Mouse (Mus musculus) mesoderm, embryonic 11.5 days (tissue): ENCODE measurements around the gene Ranbp17.
A peak's percentile ranks its signal among the peaks of the same experiment; 100 is the strongest.

Source experiments
- DNase-seq: peaks from one replicate; pipeline ENCODE4 v3.0.0-alpha.2; 2012; ENCODE audit warnings: low read depth, low spot score

Ranbp17 gene

DNA sequence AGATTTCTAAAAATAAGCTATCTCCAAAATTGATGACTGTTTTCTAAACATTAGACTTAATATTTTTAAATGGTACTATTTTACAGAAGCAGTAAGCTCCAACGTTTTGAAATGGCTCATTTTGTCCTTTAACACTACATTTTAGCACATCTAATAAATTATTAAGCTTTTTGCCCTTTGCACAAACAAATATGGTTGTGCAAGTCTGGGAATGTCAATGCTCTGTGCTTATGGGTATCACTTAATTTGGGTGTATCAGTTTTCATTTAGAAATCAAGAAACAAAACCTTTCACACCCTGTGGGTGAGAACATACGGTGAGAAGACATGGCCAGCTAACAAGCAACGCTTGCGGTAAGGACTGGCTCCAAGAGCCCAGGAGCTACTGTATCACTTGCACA is 108.9 kb downstream of the Ranbp17 start:
- DNase-seq: no peak

- peak; percentile 18 for DNase-seq
Measured at GRCm38 (mm10) chr11:33399346-33399745, 114.2 kb downstream of the Ranbp17 start.

- no peak for DNase-seq
Measured at GRCm38 (mm10) chr11:33398701-33399100, 114.8 kb downstream of the Ranbp17 start.

DNA sequence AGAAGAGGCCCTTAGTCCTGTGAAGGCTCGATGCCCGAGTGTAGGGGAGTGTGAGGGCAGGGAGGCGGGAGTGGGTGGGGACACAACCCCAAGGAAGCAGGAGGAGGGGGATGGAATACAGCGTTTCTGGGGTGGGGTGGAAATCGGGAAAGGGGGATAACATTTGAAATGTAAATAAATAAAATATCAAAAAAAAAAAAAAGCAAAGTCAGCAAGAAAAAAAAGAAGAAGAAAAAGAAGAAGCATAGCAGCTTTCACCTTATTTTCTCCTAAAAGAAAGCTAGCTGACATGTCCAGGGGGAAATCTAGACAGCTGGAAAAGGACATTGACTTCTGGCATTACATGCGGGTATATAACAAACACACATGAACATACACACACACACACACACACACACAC is 117.3 kb downstream of the Ranbp17 start:
- DNase-seq: no peak

- peak; percentile 12 for DNase-seq
Measured at GRCm38 (mm10) chr11:33394093-33394492, 119.5 kb downstream of the Ranbp17 start.

DNA sequence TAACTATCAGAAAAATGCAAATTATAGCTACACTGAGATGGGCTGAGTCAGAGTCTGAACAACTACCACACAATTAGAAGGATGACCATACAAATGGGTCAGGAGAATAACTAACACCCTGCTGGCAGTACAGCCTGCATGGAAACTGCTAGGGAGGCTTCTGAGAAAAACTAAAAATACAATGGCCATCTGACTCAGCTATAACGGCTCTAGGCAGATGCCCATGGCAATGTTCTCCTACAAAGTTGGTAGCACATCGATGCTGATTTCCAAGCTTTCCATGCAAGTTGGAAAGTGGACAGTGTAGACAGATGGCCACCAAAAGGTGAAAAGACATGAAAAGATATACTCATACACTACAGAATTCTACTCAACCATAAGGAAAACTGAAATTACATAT is 124.9 kb downstream of the Ranbp17 start:
- no peak for DNase-seq

DNA sequence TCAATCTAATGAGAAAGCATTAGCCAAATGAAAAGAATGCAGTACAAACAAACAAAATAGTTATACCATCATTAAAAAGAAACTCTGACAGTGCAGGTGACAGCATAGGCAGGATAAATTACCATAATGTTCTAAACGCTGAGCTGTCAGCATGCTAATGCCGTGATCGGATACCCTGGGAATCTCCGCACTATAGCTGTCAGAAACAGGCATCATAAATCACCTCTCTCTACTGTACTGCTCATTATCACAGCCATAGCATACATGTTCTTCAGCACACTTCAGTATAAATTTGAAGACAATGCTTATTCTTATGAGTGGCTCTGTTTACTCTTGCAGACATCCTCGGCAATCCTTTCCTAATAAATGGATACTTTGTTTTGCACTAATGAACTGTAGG is 151.7 kb downstream of the Ranbp17 start:
- DNase-seq: peak; percentile 6

- DNase-seq: no peak
Measured at GRCm38 (mm10) chr11:33349269-33349668, 164.3 kb downstream of the Ranbp17 start.

GRCm38 (mm10) chr11:33342061-33342460 is 171.5 kb downstream of the Ranbp17 start:
- no peak for DNase-seq

DNA sequence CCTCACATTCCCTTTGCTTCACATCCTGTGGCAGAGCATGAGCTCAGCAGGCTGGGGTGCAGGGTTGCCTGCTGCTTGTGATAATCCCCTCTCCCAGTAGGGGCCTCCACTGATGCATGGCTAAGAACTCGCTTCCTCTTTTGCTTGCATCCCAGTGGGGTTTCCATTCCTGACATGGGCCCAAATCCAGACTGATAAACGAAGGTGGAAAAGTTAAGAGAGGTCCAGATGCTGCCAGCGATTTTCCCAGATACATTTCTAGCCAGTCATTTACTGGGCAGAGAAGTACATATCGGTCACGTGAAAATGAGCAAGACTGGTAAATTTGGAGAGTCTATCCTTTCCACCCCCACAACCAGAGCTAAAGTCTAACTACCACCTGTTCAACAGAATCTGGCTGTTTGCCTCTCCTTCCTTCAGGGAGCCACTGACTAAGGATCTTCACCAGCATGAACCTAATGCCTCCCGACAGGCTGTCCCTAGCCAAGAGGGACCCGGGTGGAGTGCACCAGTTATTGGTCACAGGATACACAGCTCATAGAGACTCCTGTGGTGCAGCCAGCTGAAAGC is 176.9 kb downstream of the Ranbp17 start:
- DNase-seq: peak; percentile 48

DNA sequence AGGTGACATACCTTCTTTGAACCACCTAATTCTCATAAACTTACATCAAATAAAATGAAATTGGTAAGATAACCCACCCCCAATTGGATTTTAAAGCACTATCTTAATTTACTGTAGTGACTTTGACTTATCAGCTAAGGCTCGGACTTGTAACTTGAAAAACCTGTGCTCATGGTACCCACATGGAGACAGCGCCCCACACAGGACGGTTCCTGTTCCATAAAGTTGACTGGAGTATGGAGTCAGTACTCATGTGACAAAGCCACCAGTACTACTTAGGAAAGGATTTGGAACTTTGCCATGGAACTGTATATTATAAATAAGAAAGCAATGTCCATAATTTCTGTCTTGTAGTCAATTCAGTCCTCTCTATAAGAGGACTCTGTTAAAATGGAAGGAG is 177.9 kb downstream of the Ranbp17 start:
- no peak for DNase-seq

DNA sequence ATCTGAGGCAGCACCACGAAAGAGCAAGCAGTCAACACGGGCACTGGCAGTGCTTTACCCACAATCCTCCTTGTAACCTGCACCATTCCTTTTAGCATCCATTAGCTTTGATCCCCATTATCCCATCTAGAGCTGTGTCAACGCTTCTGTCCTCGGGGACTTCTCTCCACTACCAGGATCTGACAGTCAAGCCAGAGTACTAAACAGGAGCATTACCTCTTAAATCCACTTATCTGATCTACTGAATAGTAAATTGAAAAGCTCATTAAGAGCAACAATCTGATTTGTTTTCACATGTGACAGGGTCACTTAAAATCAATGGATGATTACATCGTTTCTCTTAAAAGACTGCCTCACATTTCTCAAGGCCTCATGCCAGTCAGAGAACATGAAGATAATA is 181.4 kb downstream of the Ranbp17 start:
- no peak for DNase-seq

DNA sequence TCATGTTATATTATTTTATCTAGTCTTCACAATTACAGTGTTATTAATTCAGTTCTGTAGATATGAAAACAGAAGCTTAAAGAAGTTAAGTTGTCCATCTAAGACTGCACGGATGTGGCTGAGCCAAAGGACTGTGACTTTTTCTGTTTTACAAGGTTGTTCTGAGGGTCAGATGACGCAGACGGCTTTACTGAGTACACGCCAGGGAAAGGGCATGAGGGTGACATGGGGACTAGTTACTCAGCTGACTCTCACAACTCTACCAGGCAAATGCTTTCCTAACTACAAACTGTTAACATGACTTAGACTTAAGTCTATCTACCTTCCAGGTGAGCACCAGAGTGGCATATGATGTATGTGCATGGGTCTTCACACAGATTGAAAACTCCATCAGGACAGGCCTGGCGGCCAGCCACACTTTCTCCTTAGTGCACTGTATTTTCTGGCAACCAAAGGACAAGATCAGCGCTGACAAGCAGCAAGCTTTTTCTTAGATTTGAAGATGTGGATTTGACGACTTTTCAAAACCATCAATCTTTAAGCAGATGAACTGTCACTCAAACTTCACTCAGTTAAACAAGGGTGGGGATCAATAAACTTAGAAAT is 194.4 kb downstream of the Ranbp17 start:
- no peak for DNase-seq

DNA sequence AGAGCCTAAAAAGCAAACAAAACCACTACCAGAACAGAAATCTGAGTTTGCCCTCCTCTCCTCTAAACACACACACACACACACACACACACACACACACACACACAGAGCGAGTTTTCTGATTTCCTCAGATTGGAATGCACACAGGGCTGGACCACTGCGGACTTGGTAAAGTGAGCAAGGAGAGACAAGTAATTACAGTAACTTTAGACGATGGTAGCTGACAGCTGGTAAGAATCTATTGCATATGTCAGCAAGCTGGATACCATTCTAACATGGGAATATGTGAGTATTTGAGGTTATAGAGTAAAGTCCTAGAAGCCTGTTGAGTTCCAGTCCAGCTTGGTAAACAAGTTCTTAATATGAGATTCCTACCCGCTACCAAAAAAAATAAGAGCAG is 204.0 kb downstream of the Ranbp17 start:
- no peak for DNase-seq

- peak; percentile 31 for DNase-seq
Measured at GRCm38 (mm10) chr11:33300859-33301258, 212.7 kb downstream of the Ranbp17 start.

DNA sequence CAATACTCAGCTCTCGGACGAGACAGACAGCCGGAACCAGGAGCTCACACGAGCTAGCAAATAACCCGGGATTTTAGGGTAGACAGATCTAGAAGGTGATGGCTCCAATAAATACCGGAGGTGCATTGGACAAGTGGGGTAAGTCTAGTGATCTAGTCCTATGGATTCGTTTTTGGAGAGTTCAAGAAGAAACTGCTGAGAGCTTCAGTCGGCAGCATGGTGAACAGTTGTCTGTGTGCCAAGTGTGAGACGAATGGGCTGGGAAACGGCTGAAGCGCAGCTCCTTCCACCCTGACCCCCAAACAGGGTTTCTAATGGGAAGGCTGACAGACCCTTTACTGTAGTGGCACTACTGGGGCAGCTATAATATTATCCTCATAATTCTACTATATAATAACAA is 214.2 kb downstream of the Ranbp17 start:
- no peak for DNase-seq

DNA sequence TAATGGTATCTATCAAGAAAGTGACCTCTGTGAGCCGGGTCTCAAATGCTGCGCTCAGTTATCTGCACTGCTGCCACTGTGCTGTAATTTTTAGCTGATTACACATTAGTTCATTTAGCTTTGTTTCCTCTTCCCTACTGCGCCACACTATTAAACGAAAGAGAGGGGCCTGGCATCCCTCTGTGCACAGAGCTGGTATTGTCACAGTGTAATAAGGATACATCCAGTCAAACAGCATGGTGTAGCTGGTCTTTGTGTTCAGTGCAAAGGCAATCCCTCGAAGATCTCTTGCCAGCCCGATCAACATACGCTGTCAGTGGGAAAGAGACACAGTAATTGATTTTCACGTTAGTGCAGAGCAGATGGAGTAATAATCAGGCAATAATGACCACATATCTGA is 216.4 kb downstream of the Ranbp17 start:
- DNase-seq: no peak

DNA sequence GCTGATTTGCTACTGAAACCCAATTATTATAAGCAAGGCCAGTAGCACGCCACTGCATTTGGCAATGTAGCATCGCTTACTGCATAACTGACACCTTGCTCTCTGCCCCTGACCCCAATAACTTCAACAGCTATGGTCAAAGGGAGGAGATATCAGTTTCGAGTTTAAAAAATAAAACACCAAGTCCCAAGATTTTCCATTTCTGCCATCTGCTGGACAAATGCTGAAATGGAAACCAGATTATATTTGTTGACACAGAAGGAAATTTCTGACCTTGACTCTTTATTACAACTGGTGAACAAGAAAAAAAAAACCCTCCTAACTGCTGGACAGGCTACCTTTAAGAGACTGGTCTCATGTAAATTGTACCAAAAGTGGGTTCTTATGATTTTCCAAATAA is 218.1 kb downstream of the Ranbp17 start:
- DNase-seq: peak; percentile 31

GRCm38 (mm10) chr11:33294063-33294462 is 219.5 kb downstream of the Ranbp17 start:
- no peak for DNase-seq

- no peak for DNase-seq
Measured at GRCm38 (mm10) chr11:33278571-33278970, 235.0 kb downstream of the Ranbp17 start.

GRCm38 (mm10) chr11:33276637-33277036 is 236.9 kb downstream of the Ranbp17 start, which contains the start of gene Gm12117:
Gene Gm12117 (minus strand): TSS chr11:33276737.
- no peak for DNase-seq

DNA sequence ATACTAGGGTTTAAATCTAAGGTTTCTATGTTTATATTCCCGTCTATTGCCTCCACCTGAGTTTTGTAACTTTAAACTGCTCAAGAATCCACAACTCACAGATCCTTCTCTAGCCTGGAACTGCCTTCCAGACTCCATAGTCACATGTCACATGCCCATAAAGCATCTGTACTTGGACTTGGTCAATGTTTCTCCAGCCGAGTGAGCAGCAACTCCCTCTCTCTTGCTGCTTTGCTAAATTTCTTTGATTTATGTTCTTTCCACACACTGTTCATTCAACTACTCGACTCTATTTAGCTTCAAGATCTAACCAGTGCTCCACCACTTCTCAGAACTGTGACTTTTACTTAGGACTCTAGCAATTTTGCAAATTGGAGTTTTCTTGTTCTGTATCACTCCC is 238.7 kb downstream of the Ranbp17 start:
- no peak for DNase-seq

GRCm38 (mm10) chr11:33274294-33274693 is 239.3 kb downstream of the Ranbp17 start:
- DNase-seq: no peak

DNA sequence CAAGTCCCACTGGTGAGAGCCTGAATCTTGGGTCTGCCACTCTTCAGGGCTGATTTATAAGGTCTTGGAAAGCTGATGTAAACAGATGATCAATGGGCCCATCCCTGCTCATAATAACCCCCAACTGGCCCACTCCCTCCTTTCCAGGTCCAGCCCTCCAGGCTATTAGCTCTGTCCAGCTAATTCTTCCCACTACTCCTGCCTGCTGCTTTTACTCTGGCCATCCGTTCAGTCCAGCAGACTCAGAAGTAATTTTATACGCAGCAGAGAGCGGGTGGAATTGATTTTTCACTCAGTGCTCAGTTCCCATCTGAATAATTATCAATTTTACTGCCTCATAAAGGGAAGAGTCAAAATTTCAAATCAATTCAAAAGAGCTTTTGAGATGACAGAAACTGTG is 273.3 kb downstream of the Ranbp17 start:
- peak; percentile 22 for DNase-seq
